Mouse (Mus musculus): Measurements from ENCODE around the gene Aebp2. TPM values are rescaled to one million over a fixed set of nuclear protein-coding genes. Genes with fewer than 3 reads are reported as not detected.

The Aebp2 gene
- polyA plus RNA-seq, 1 experiment: 32.5 TPM

GRCm38 (mm10) chr6:140606534-140606933 is 15.9 kb upstream of the Aebp2 start:
- DNase-seq (ENCODE audit: low spot score): no peak

GRCm38 (mm10) chr6:140608666-140609065 is 13.8 kb upstream of the Aebp2 start:
- DNase-seq (ENCODE audit: low spot score): no peak

GRCm38 (mm10) chr6:140609533-140609932 is 12.9 kb upstream of the Aebp2 start:
- no peak for DNase-seq (ENCODE audit: low spot score)

- DNase-seq (ENCODE audit: low spot score): no peak
Measured at GRCm38 (mm10) chr6:140610117-140610516, 12.3 kb upstream of the Aebp2 start.

GRCm38 (mm10) chr6:140611282-140611681 is 11.2 kb upstream of the Aebp2 start:
- DNase-seq (ENCODE audit: low spot score): no peak

- no peak for DNase-seq (ENCODE audit: low spot score)
Measured at GRCm38 (mm10) chr6:140611893-140612473, 10.5 kb upstream of the Aebp2 start.

GRCm38 (mm10) chr6:140613822-140614221 is 8.6 kb upstream of the Aebp2 start:
- DNase-seq (ENCODE audit: low spot score): no peak

GRCm38 (mm10) chr6:140614711-140615110 is 7.8 kb upstream of the Aebp2 start:
- DNase-seq (ENCODE audit: low spot score): no peak

GRCm38 (mm10) chr6:140620531-140621349 is 1.7 kb upstream of the Aebp2 start:
- peak; percentile 65 for DNase-seq (ENCODE audit: low spot score)

GRCm38 (mm10) chr6:140621622-140622021 is 841 bp upstream of the Aebp2 start:
- no peak for DNase-seq (ENCODE audit: low spot score)

GRCm38 (mm10) chr6:140623226-140624095 is 998 bp downstream of the Aebp2 start:
- DNase-seq (ENCODE audit: low spot score): peak; percentile 91

GRCm38 (mm10) chr6:140624096-140625051 is 1.9 kb downstream of the Aebp2 start:
- DNase-seq (ENCODE audit: low spot score): peak; percentile 51

GRCm38 (mm10) chr6:140629176-140629859 is 6.9 kb downstream of the Aebp2 start:
- DNase-seq (ENCODE audit: low spot score): no peak

GRCm38 (mm10) chr6:140630306-140630705 is 7.8 kb downstream of the Aebp2 start:
- DNase-seq (ENCODE audit: low spot score): no peak

GRCm38 (mm10) chr6:140633616-140634015 is 11.2 kb downstream of the Aebp2 start:
- no peak for DNase-seq (ENCODE audit: low spot score)

GRCm38 (mm10) chr6:140636290-140636689 is 13.8 kb downstream of the Aebp2 start:
- DNase-seq (ENCODE audit: low spot score): no peak

- DNase-seq (ENCODE audit: low spot score): no peak
Measured at GRCm38 (mm10) chr6:140642010-140642409, 19.5 kb downstream of the Aebp2 start.

GRCm38 (mm10) chr6:140642655-140643054 is 20.2 kb downstream of the Aebp2 start:
- DNase-seq (ENCODE audit: low spot score): no peak

GRCm38 (mm10) chr6:140645931-140646330 is 23.5 kb downstream of the Aebp2 start:
- DNase-seq (ENCODE audit: low spot score): no peak

- no peak for DNase-seq (ENCODE audit: low spot score)
Measured at GRCm38 (mm10) chr6:140646892-140647291, 24.4 kb downstream of the Aebp2 start.

- DNase-seq (ENCODE audit: low spot score): no peak
Measured at GRCm38 (mm10) chr6:140649812-140650211, 27.3 kb downstream of the Aebp2 start.
